Mouse (Mus musculus): Measurements from ENCODE around the gene Brd7.

Gene Brd7

GRCm38 (mm10) chr8:88307736-88308135 lies 54.3 kb downstream of the Brd7 start:
- DNase-seq, result no peak

GRCm38 (mm10) chr8:88306511-88306910 lies 55.5 kb downstream of the Brd7 start:
- DNase-seq, result peak in 1 of 2 experiments; percentile 27

GRCm38 (mm10) chr8:88305814-88306213 lies 56.2 kb downstream of the Brd7 start:
- no peak for DNase-seq

- no peak for DNase-seq
Measured at GRCm38 (mm10) chr8:88301589-88302437, 60.2 kb downstream of the Brd7 start.

GRCm38 (mm10) chr8:88299907-88300603 lies 61.9 kb downstream of the Brd7 start:
- DNase-seq, result no peak

GRCm38 (mm10) chr8:88298733-88299103 lies 63.3 kb downstream of the Brd7 start:
- DNase-seq, result no peak

GRCm38 (mm10) chr8:88297976-88298732 lies 63.8 kb downstream of the Brd7 start:
- DNase-seq, result peak; percentile 16 to 51

- no peak for DNase-seq
Measured at GRCm38 (mm10) chr8:88294977-88295376, 67.0 kb downstream of the Brd7 start.

GRCm38 (mm10) chr8:88293590-88294356 lies 68.2 kb downstream of the Brd7 start:
- no peak for DNase-seq

- DNase-seq, result no peak
Measured at GRCm38 (mm10) chr8:88292926-88293325, 69.1 kb downstream of the Brd7 start.

- DNase-seq, result no peak
Measured at GRCm38 (mm10) chr8:88291305-88291690, 70.7 kb downstream of the Brd7 start.

GRCm38 (mm10) chr8:88290326-88291304 lies 71.4 kb downstream of the Brd7 start:
- DNase-seq, result no peak

- no peak for DNase-seq
Measured at GRCm38 (mm10) chr8:88289901-88290300, 72.1 kb downstream of the Brd7 start.

- DNase-seq, result no peak
Measured at GRCm38 (mm10) chr8:88288622-88289242, 73.3 kb downstream of the Brd7 start.

- no peak for DNase-seq
Measured at GRCm38 (mm10) chr8:88286421-88286960, 75.5 kb downstream of the Brd7 start.

- no peak for DNase-seq
Measured at GRCm38 (mm10) chr8:88285469-88286356, 76.3 kb downstream of the Brd7 start.

- no peak for DNase-seq
Measured at GRCm38 (mm10) chr8:88284738-88285137, 77.3 kb downstream of the Brd7 start.

- no peak for DNase-seq
Measured at GRCm38 (mm10) chr8:88283243-88284115, 78.5 kb downstream of the Brd7 start.
